Mouse (Mus musculus) ES-E14 (cell line): ENCODE measurements at regions not wholly inside any gene's neighbourhood (a gene's known extent, or its start where the extent isn't known, plus 50 kb on each side); places are given as distances from the start of the nearest gene placed in this dataset.
A peak's percentile ranks its signal among the peaks of the same experiment; 100 is the strongest.

ENCODE experiments used
- DNase-seq: peaks from one replicate; pipeline ENCODE4 v3.0.0-alpha.2; 2013; ENCODE audit warnings: low read depth, low spot score
- H3K27ac ChIP-seq: 2 replicates; pipeline ENCODE4 v1.5.1; 2012; ENCODE audit warnings: low read depth, mild to moderate bottlenecking, low read length, moderate library complexity, mixed read lengths; ENCODE audit not compliant: poor library complexity, insufficient read depth, severe bottlenecking
- H3K36me3 ChIP-seq: 2 replicates; pipeline ENCODE4 v1.6.1; 2012; ENCODE audit warnings: mild to moderate bottlenecking, low read length, moderate library complexity, mixed read lengths; ENCODE audit not compliant: control insufficient read depth, poor library complexity, insufficient read depth, severe bottlenecking
- H3K4me1 ChIP-seq, 2 experiments: fragments of 150-350 bp in 1 of 2; sonication (generic) in 1 of 2; 2 replicates each; pipeline ENCODE4 v1.6.1; 2012; ENCODE audit warnings: low read length in 2 of 2, mild to moderate bottlenecking in 1 of 2, mixed read lengths in 1 of 2; ENCODE audit not compliant: control insufficient read depth in 2 of 2, insufficient read depth in 2 of 2, poor library complexity in 1 of 2
- H3K4me3 ChIP-seq, 2 experiments: fragments of 150-350 bp in 1 of 2; sonication (generic) in 1 of 2; 2 replicates each; pipeline ENCODE4 v1.5.1; 2012; ENCODE audit warnings: low read length in 2 of 2, low read depth in 1 of 2, mild to moderate bottlenecking in 1 of 2, mixed read lengths in 1 of 2; ENCODE audit not compliant: insufficient read depth in 1 of 2, poor library complexity in 1 of 2, severe bottlenecking in 1 of 2
- H3K9ac ChIP-seq: 2 replicates; pipeline ENCODE4 v1.6.1; 2012; ENCODE audit warnings: low read depth, mild to moderate bottlenecking, low read length, mixed read lengths; ENCODE audit not compliant: poor library complexity, insufficient read depth, severe bottlenecking
- H3K9me3 ChIP-seq: fragments of 150-350 bp; sonication (generic); 2 replicates; pipeline ENCODE4 v1.6.1; 2012; ENCODE audit warnings: low read depth, mild to moderate bottlenecking, low read length; ENCODE audit not compliant: control insufficient read depth, insufficient read depth
- CHD2 ChIP-seq: IDR thresholded peaks from 2 replicates; pipeline ENCODE4 v1.6.1; 2014; ENCODE audit warnings: mild to moderate bottlenecking, low read depth, low read length, inconsistent platforms
- HCFC1 ChIP-seq: IDR thresholded peaks from 2 replicates; pipeline ENCODE4 v1.6.1; 2012; ENCODE audit warnings: low read length, inconsistent platforms, borderline replicate concordance; ENCODE audit not compliant: insufficient read depth
- MAFK ChIP-seq: IDR thresholded peaks from 2 replicates; pipeline ENCODE4 v1.6.1; 2014; ENCODE audit warnings: mild to moderate bottlenecking, low read depth, low read length, inconsistent platforms; ENCODE audit not compliant: insufficient read depth
- ZC3H11A ChIP-seq: IDR thresholded peaks from 2 replicates; pipeline ENCODE4 v1.6.1; 2012; ENCODE audit warnings: low read depth, mild to moderate bottlenecking, inconsistent platforms, low read length, borderline replicate concordance
- ZNF384 ChIP-seq: IDR thresholded peaks from 2 replicates; pipeline ENCODE4 v1.6.1; 2012; ENCODE audit warnings: low read depth, low read length, inconsistent platforms
- in situ Hi-C, 2 experiments: fragments of 600-800 bp; cut with MboI; formaldehyde crosslinking; loops; one replicate each; pipeline ENCODE4 v1.15.1; 2025; ENCODE audit warnings: low sequenced_read_pairs in 2 of 2, inconsistent platforms in 1 of 2; ENCODE audit not compliant: unreplicated experiment in 2 of 2

GRCm38 (mm10) chr4:26929879-26930481 is 583.3 kb upstream of the Manea start:
- H3K36me3 ChIP-seq, result no peaks in the 10 kb centered on the region
- no peak for DNase-seq

GRCm38 (mm10) chr4:26926060-26926459 is 579.4 kb upstream of the Manea start:
- Histone ChIP-seq H3K4me1 (no peaks in the 10 kb centered on the region), H3K9ac (no peak overlapping the region), H3K9me3 (no peaks in the 10 kb centered on the region), H3K36me3 (no peaks in the 10 kb centered on the region), H3K27ac (no peak overlapping the region), H3K4me3 (no peak overlapping the region)
- no peak for DNase-seq
- in situ Hi-C loops, result no loop called here
- TF ChIP-seq CHD2, result no peak

More at GRCm38 (mm10) chr4:26929879-26930481, 583.3 kb upstream of the Manea start:
- Histone ChIP-seq H3K27ac (no peak overlapping the region), H3K9me3 (no peaks in the 10 kb centered on the region), H3K4me3 (no peak overlapping the region), H3K9ac (no peak overlapping the region), H3K4me1 (no peaks in the 10 kb centered on the region)
- TF ChIP-seq HCFC1 (no peak), ZNF384 (no peak), ZC3H11A (peak; percentile 96), MAFK (no peak), CHD2 (no peak)
- in situ Hi-C loops, result no loop called here

GRCm38 (mm10) chr4:26888514-26888913 is 541.8 kb upstream of the Manea start:
- Histone ChIP-seq H3K36me3 (no peaks in the 10 kb centered on the region), H3K9ac (no peak overlapping the region), H3K27ac (no peak overlapping the region), H3K4me3 (no peak overlapping the region), H3K9me3 (no peaks in the 10 kb centered on the region), H3K4me1 (no peaks in the 10 kb centered on the region)
- TF ChIP-seq CHD2, result no peak
- TF ChIP-seq ZNF384, result no peak
- TF ChIP-seq HCFC1, result no peak
- TF ChIP-seq MAFK, result no peak
- no peak for TF ChIP-seq ZC3H11A
- in situ Hi-C loops, result no loop called here
- no peak for DNase-seq

- in situ Hi-C loops, result no loop called here
- no peak overlapping the region for H3K9ac ChIP-seq
- no peaks in the 10 kb centered on the region for H3K4me1 ChIP-seq
- H3K9me3 ChIP-seq, result no peaks in the 10 kb centered on the region
- no peak overlapping the region for H3K27ac ChIP-seq
- DNase-seq, result peak; percentile 29
- H3K36me3 ChIP-seq, result no peaks in the 10 kb centered on the region
- TF ChIP-seq MAFK, result 0 out of 2 replicates have a peak, but pooled peaks have one; percentile 21
- TF ChIP-seq ZC3H11A, result peak; percentile 83; the same call in 1 of the 2 replicates
- TF ChIP-seq HCFC1, result no peak
- TF ChIP-seq CHD2, result no peak
- no peak for TF ChIP-seq ZNF384
- no peak overlapping the region for H3K4me3 ChIP-seq
Measured at GRCm38 (mm10) chr4:26879022-26879421, 532.3 kb upstream of the Manea start.

GRCm38 (mm10) chr4:26841761-26842160 is 495.1 kb upstream of the Manea start:
- Histone ChIP-seq H3K9ac (no peak overlapping the region), H3K4me1 (no peaks in the 10 kb centered on the region), H3K9me3 (no peaks in the 10 kb centered on the region), H3K36me3 (no peaks in the 10 kb centered on the region), H3K4me3 (no peak overlapping the region), H3K27ac (no peak overlapping the region)
- no peak for DNase-seq
- TF ChIP-seq HCFC1 (no peak), ZC3H11A (no peak), CHD2 (no peak), ZNF384 (no peak), MAFK (no peak)
- in situ Hi-C loops, result no loop called here
